Mouse (Mus musculus) forebrain, embryonic 16.5 days (tissue): ENCODE results near the gene Mpv17. TPM values are rescaled to one million over a fixed set of nuclear protein-coding genes. Genes with fewer than 3 reads are reported as not detected.

Source experiments
- ATAC-seq: fragments of 200-750 bp; cut with Nextera tagmentation; 2 replicates; pipeline ENCODE4 v1.8.0; 2017; ENCODE audit warnings: mild to moderate bottlenecking, moderate library complexity
- H3K27ac ChIP-seq: fragments of 300-500 bp; sonication (generic); 2 replicates; pipeline ENCODE4 v1.5.1; 2014; ENCODE audit warnings: low read length, control low read depth
- H3K27me3 ChIP-seq: fragments of 300-500 bp; sonication (generic); replicated peaks from 2 replicates; pipeline ENCODE4 v1.6.1; 2014; ENCODE audit warnings: low read length; ENCODE audit not compliant: control insufficient read depth, insufficient read depth
- H3K36me3 ChIP-seq: fragments of 300-500 bp; sonication (generic); 2 replicates; pipeline ENCODE4 v1.6.1; 2014; ENCODE audit not compliant: control insufficient read depth, insufficient read depth
- H3K4me1 ChIP-seq: fragments of 300-500 bp; sonication (generic); replicated peaks from 2 replicates; pipeline ENCODE4 v1.6.1; 2014; ENCODE audit warnings: low read length; ENCODE audit not compliant: control insufficient read depth, insufficient read depth
- H3K4me2 ChIP-seq: fragments of 300-500 bp; sonication (generic); 2 replicates; pipeline ENCODE4 v1.6.1; 2014; ENCODE audit warnings: mild to moderate bottlenecking, low read length, control low read depth
- H3K4me3 ChIP-seq: fragments of 300-500 bp; sonication (generic); replicated peaks from 2 replicates; pipeline ENCODE4 v1.5.1; 2014; ENCODE audit warnings: mild to moderate bottlenecking, low read length, control low read depth
- H3K9ac ChIP-seq: fragments of 300-500 bp; sonication (generic); replicated peaks from 2 replicates; pipeline ENCODE4 v1.6.1; 2014; ENCODE audit warnings: low read depth, low read length, control low read depth
- H3K9me3 ChIP-seq: fragments of 300-500 bp; sonication (generic); 2 replicates; pipeline ENCODE4 v1.6.1; 2016; ENCODE audit warnings: low read length; ENCODE audit not compliant: control insufficient read depth
- WGBS: fragments of 180-500 bp; shearing (Covaris S2); extraction: QIAGEN DNeasy Blood & Tissue Kit; methylation state at CpG from one replicate; pipeline ENCODE4 v1.1.7; 2014; 5-methylcytosine and 5-hydroxymethylcytosine counted together
- polyA plus RNA-seq: library from polyadenylated mRNA; unstranded; fragments of >200 nt; fragmentation: Nextera tagmentation; extraction: Ambion mirVana; gene quantifications from 2 replicates; pipeline ENCODE4 v1.2.1, GENCODE M21; 2015

Gene Mpv17
- polyA plus RNA-seq: 49.4 and 50.1 TPM in 2 replicates

DNA sequence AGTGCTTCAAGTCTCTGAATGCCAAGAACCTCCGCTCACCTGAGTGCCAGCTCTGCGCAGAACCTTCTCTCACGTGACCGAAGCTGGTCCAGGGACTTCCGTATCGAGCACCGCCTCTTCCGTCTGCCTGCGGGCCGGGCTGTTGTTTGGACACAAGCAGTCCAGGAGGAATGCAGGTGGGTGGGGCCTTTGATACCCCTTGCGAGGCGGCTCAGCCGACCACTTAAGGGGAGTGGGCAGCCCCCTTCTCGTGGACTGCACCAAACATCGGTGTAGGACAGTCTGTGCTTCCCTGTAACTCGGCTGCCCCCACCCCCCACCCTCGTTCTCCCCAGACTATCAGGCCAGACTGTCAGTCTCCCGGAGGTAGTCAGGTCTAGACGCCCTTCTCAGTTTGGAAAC lies at the start of gene Mpv17:
TSS of gene Mpv17 (minus strand) at position 100 of the 402 bp plus-strand sequence.
- ATAC-seq: peak; percentile 95
- H3K9me3 ChIP-seq: no peaks in the 10 kb centered on the region
- peak within 1 kb of the TSS; percentile 91 for H3K4me2 ChIP-seq
- peak within 1 kb of the TSS; percentile 77 for H3K9ac ChIP-seq
- WGBS: 0% methylated on average over 19 of the region's 19 CpGs
- no peaks in the 10 kb centered on the region for H3K27me3 ChIP-seq
- H3K36me3 ChIP-seq: peaks cover 19% of the 10 kb centered on the region
- H3K4me3 ChIP-seq: peak within 1 kb of the TSS; percentile 75
- H3K4me1 ChIP-seq: peaks cover 14% of the 10 kb centered on the region
- peak within 1 kb of the TSS; percentile 43; the same call in 1 of the 2 replicates for H3K27ac ChIP-seq

GRCm38 (mm10) chr5:31202933-31203332 lies 48.9 kb upstream of the Mpv17 start:
- Histone ChIP-seq H3K27me3 (no peaks in the 10 kb centered on the region), H3K27ac (peak overlapping the region; percentile 60), H3K9ac (no peak overlapping the region), H3K36me3 (peaks cover 36% of the 10 kb centered on the region), H3K4me3 (peak overlapping the region; percentile 81), H3K4me1 (peaks cover 17% of the 10 kb centered on the region), H3K4me2 (peak overlapping the region; percentile 60), H3K9me3 (peaks cover 3% of the 10 kb centered on the region)
- WGBS: 84% methylated on average over 7 of the region's 7 CpGs
- ATAC-seq: no peak

DNA sequence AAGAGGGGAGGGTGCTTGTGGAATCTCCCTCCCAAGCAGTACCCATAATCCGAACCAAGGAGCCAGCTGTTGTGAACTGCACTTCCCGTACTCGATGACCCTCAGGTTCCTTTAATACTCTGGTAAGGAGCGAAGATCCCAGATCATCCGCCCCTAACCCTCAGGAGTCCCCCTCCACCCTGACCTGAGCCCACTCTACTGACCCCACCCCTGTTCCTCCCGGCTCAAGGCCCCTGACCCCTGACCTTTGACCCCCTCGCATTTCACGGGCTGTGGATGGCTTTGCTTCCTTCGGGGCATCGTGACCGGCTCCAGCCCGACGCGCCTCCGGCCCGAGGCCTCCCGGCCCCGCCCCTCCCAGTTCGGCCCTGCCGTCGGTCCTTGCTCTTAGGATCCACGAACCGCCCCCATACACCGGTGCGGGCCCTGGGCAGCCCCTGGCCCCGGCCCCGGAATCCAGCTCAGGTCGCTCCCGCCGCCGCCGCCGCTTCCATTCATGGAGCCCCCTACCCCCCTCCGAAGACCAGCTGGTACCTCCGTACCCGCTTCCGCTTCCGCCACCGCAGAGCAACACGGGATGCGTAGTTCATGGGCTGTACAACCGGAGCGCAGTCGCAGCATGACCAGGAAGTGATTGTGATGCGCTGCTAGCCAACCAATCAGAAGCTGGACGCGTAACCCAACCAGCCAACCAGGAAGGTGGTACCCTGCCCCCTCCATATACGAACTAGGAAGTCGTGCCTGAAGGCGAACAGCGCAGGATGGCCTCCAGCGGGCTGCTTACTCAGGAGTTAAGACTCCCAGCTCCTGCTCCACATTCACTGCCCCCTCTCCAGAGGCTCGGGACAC lies 47.9 kb upstream of the Mpv17 start, which contains the start of gene Zfp513:
TSS of gene Zfp513 (minus strand) at position 562 of the 849 bp plus-strand sequence.
- WGBS: under 1% methylated on average over 53 of the region's 53 CpGs
- peak; percentile 97 for ATAC-seq
- Histone ChIP-seq H3K4me2 (peak within 1 kb of the TSS; percentile 70), H3K9me3 (peaks cover 3% of the 10 kb centered on the region), H3K4me1 (peaks cover 17% of the 10 kb centered on the region), H3K27me3 (no peaks in the 10 kb centered on the region), H3K9ac (peak within 1 kb of the TSS; percentile 89), H3K27ac (peak within 1 kb of the TSS; percentile 76), H3K4me3 (peak within 1 kb of the TSS; percentile 81), H3K36me3 (peaks cover 46% of the 10 kb centered on the region)

GRCm38 (mm10) chr5:31201042-31201741 lies 47.1 kb upstream of the Mpv17 start:
- Histone ChIP-seq H3K4me2 (peak overlapping the region; percentile 70), H3K27me3 (no peaks in the 10 kb centered on the region), H3K9ac (peak overlapping the region; percentile 89), H3K4me1 (peaks cover 17% of the 10 kb centered on the region), H3K4me3 (peak overlapping the region; percentile 81), H3K9me3 (peaks cover 3% of the 10 kb centered on the region), H3K27ac (peak overlapping the region; percentile 76), H3K36me3 (peaks cover 52% of the 10 kb centered on the region)
- no peak for ATAC-seq
- WGBS: 20% methylated on average over 13 of the region's 13 CpGs

- Histone ChIP-seq H3K36me3 (peaks cover 55% of the 10 kb centered on the region), H3K27ac (no peak overlapping the region), H3K9ac (no peak overlapping the region), H3K4me1 (peaks cover 17% of the 10 kb centered on the region), H3K4me3 (no peak overlapping the region), H3K27me3 (no peaks in the 10 kb centered on the region), H3K9me3 (peaks cover 3% of the 10 kb centered on the region), H3K4me2 (no peak overlapping the region)
- WGBS: 89% methylated on average over 27 of the region's 27 CpGs
- no peak for ATAC-seq
Observed at GRCm38 (mm10) chr5:31200327-31200768, 46.3 kb upstream of the Mpv17 start.

GRCm38 (mm10) chr5:31199893-31200292 lies 45.8 kb upstream of the Mpv17 start:
- WGBS: 91% methylated on average over 9 of the region's 9 CpGs
- no peak overlapping the region for H3K4me3 ChIP-seq
- H3K9ac ChIP-seq: no peak overlapping the region
- no peak overlapping the region for H3K27ac ChIP-seq
- H3K4me2 ChIP-seq: no peak overlapping the region
- H3K4me1 ChIP-seq: peaks cover 17% of the 10 kb centered on the region
- H3K27me3 ChIP-seq: no peaks in the 10 kb centered on the region
- ATAC-seq: no peak
- peaks cover 58% of the 10 kb centered on the region for H3K36me3 ChIP-seq
- peaks cover 3% of the 10 kb centered on the region for H3K9me3 ChIP-seq

DNA sequence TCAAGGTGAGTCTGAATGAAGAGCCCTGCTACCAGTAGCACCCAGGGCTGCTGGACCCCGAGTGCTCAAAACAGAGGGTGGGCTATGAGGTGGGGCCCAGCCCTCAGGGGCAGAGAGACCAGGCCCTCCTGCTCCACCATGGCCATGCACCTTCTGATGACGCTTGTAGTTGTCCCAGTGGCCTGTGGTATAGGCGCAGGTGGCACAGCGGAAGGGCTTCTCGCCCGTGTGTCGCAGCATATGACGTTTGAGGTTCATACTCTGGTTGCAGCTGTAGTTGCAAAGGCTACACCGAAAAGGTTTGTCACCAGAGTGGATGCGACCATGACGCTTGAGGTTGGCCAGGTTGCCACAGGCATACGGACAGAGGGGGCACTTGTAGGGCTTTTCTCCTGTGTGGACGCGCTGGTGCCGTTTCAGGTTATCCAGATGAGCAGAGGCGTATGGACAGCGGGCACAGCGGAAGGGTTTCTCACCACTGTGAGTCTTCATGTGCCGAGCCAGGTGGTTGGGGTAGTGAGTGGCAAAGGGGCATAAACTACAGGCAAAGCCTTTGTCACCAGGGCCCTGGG lies 45.4 kb upstream of the Mpv17 start:
- H3K9ac ChIP-seq: no peak overlapping the region
- ATAC-seq: no peak
- peaks cover 18% of the 10 kb centered on the region for H3K4me1 ChIP-seq
- H3K36me3 ChIP-seq: peaks cover 55% of the 10 kb centered on the region
- WGBS: 94% methylated on average over 19 of the region's 19 CpGs
- no peaks in the 10 kb centered on the region for H3K27me3 ChIP-seq
- no peak overlapping the region for H3K27ac ChIP-seq
- no peak overlapping the region for H3K4me2 ChIP-seq
- peaks cover 3% of the 10 kb centered on the region for H3K9me3 ChIP-seq
- H3K4me3 ChIP-seq: no peak overlapping the region

GRCm38 (mm10) chr5:31198616-31199320 lies 44.7 kb upstream of the Mpv17 start:
- peaks cover 53% of the 10 kb centered on the region for H3K36me3 ChIP-seq
- H3K4me2 ChIP-seq: no peak overlapping the region
- H3K9ac ChIP-seq: no peak overlapping the region
- H3K4me3 ChIP-seq: no peak overlapping the region
- H3K4me1 ChIP-seq: peaks cover 24% of the 10 kb centered on the region
- no peaks in the 10 kb centered on the region for H3K27me3 ChIP-seq
- WGBS: 87% methylated on average over 5 of the region's 5 CpGs
- H3K9me3 ChIP-seq: peaks cover 3% of the 10 kb centered on the region
- no peak for ATAC-seq
- H3K27ac ChIP-seq: no peak overlapping the region
